Mouse (Mus musculus) urinary bladder, postnatal 4 days (tissue): ENCODE measurements around the gene Optc.
A peak's percentile ranks its signal among the peaks of the same experiment; 100 is the strongest.

Source experiments
- DNase-seq, 2 experiments: peaks; one replicate each; pipeline ENCODE4 v3.0.0; 2021 to 2022; ENCODE audit warnings: low spot score in 2 of 2

Optc gene

DNA sequence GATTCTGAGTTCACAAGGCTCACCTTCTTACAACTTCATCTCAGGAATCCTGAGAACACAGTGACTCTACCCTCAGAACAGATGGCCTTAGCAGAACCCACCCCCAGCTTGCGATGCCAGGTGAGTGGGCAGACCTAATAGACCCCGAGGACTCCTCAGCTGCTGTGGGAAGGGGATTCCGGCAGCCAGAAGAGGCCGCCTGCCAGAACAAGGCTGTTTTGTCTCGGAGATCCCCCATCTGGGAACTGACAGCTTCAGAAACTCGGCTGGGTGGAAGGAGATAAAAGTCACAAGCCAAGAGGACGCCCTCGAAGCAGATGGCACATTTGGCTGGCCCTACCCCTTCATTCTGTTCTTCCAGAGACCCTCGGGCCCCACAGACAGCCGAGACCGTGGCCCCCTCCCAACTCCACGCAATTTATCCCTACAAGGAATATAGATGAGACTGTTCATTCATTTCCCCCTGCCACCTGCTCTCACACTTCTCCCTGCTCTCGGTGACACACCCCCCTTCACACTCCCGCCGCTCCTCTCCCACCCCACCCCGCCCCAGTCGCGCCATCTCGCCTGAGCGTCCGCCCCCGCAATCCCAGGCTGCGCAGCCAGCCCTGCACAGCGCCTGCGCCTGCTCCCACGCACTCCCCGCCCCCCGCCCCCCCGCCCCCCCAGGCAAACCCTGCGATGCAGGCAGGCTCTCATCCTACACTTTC is at the start of gene Optc:
Optc (minus strand) TSS at position 51 of the 710 bp plus-strand sequence.
- peak; percentile 43 to 66 for DNase-seq

GRCm38 (mm10) chr1:133954009-133954408 is 46.2 kb upstream of the Optc start:
- no peak for DNase-seq

DNA sequence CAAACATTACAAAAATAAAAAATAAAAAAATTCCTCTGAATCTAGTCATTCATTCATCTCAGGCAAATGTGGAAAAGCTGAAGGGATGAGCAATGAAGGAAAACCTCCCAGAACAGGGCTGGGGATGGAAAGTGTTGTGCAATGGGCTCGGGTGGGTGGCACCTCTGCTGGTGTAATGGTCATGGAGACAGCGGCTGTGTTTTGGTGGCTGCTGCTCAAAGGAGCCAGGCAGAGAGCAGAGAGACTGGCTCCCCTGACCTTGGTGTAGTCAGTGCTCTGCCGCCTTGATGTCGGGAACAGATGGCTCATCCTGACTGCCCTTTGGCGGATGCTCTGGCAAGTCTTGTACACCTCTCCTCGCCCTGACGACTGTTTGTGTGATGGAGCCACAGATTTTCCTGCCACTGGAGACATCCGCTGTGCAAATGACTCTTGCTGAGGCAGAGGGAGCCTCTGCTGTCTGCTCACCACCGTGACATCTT is 45.5 kb upstream of the Optc start:
- no peak for DNase-seq

DNA sequence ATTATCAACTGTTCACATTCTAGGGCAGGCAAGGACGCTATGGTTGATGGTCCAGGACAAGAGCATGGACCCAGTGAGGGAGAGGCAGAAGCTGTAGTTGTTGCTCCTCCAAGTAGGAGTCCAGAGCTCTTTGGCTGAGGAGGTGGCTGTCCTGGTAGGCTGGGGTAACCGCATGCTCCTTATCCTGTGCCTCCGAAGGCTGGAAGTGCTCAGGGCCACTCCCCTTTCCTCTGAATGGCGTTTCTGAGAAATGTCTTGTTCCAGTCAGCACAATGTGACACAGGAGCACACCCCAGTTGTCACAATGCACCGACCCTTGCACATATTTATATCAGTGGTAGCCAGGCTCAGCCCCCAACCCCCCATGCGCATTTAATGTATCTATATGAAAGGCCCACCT is 43.8 kb upstream of the Optc start:
- DNase-seq, result no peak

DNA sequence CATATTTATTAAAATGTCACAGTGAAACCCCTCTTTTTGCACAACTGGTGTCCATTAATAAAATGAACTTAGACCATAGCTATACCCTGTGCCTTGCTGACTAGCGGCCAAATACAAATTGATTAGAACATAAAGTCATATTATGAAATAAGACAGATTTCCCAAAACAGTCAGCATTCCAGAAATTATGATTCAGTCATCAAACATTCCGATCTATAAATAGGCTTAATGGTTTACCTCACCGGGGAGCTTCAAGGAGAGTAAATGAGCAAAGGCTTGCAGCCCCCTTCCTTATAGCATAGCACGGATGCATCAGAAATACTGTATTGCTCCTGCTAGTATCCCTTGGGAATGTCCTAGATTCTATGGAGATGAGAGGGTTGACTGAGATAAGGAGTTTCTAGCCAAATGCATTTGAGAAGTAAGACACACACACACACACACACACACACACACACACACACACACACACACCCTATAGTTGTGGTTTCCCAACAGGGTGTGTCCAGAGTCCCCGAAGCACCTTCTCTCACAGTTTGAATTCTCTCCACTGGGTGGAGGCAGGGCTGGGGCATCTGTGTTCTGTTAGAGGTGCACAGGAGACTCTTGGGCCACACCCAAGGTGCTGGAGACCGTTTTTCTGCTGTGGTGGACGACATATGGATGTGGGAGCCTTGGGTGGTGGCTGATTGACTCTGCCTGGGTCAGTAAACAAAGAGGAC is 42.4 kb upstream of the Optc start:
- DNase-seq, result no peak

GRCm38 (mm10) chr1:133945106-133945505 is 37.3 kb upstream of the Optc start:
- DNase-seq, result no peak

DNA sequence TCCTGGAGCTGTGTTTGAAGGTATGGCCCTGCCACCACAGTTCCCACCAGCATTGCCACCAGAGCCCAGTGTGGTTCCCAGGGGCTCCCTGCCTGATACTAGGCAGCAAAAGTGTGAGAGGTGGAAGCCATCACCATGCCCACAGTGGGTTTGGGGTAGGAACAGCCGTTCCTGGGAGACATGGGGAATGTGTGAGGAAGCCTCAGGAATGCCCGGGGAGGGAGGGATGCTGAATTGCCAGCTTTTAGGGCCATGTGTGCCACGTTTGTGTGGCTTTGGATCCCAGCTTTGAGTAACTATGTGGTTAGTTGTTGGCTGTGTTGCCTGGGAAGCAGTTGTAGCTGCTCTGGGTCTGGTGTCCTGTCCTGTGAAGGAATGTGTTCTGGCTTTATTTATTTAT is 34.1 kb upstream of the Optc start:
- DNase-seq, result no peak

GRCm38 (mm10) chr1:133941158-133941860 is 33.5 kb upstream of the Optc start:
- DNase-seq, result no peak

DNA sequence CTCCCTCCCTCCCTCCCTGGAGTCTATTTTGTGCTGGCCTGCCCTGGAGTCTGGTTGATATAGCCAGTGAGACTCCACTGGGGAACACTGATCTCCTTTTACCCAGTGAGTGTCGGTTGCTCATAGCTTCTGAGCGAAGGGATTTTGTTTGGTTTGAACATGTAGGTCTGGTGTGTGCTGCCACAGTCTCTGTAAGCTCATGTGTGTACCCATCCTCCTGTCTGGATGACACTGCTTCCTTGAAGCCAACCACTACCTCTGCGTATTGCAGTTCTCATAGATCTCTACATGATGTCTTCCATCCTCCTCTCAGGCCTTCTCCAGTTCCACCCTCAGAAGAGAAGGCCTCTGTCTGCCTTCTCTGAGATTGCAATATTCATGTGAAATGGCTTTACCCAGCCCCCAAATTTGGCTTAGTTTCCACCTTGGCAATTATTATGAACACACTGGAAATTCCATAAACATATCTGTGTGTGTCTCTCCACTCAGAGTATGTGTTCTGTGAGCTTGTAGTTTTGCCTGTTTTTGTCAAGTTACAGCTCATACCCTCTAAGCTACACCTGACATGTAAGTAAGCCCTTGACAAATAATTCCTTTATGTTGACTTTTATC is 32.8 kb upstream of the Optc start:
- DNase-seq, result no peak

DNA sequence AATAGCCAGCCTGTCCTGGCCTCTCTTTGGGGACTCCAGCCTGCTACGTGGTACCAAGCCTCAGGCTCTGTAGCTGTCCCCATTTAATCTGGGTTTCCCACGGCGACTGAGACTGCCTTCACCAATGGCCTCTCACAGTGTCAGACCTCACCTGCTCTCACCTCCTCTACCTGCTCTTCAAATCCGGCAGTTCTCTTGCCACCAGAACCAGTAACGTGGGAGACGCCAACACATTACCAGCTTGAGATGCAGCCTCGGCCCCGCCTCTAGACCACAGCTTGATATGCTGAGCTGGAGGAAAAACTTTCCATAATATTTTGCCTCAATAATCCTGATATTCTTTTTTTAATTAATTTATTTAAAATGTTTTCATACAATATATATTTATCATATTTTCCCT is 31.9 kb upstream of the Optc start:
- DNase-seq, result no peak

- DNase-seq, result no peak
These were observed 28.4 kb upstream of the Optc start for GRCm38 (mm10) chr1:133936169-133936568.

DNA sequence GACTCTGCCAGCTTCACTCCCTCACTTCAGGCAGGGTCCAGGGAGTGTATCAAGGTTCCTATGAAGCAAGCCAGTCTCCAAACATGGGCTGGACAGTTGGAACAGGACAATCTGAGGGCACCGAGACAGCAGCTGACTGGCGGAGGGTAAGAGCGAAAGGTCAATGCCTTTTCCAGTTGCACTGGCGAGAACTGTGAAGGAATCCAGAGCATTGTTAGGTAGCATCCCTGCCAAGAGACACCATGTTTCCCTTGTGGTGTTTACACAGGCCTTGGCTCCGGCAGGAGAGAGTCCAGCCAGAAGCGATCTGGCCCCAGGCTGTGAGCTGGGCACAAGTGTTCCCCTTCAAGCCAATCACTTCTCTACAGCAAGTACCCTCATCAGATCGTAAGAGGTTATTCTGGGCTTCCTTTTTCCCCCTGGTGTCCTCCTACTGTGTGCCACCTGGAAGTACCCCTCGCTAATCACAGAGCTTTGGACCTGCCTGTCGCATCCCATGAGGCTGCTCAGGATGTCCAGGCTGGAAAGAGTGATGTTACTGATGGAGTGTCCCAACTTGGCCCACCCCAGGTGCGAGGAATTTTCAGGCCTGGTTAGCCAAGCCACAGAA is 26.7 kb upstream of the Optc start:
- no peak for DNase-seq

DNA sequence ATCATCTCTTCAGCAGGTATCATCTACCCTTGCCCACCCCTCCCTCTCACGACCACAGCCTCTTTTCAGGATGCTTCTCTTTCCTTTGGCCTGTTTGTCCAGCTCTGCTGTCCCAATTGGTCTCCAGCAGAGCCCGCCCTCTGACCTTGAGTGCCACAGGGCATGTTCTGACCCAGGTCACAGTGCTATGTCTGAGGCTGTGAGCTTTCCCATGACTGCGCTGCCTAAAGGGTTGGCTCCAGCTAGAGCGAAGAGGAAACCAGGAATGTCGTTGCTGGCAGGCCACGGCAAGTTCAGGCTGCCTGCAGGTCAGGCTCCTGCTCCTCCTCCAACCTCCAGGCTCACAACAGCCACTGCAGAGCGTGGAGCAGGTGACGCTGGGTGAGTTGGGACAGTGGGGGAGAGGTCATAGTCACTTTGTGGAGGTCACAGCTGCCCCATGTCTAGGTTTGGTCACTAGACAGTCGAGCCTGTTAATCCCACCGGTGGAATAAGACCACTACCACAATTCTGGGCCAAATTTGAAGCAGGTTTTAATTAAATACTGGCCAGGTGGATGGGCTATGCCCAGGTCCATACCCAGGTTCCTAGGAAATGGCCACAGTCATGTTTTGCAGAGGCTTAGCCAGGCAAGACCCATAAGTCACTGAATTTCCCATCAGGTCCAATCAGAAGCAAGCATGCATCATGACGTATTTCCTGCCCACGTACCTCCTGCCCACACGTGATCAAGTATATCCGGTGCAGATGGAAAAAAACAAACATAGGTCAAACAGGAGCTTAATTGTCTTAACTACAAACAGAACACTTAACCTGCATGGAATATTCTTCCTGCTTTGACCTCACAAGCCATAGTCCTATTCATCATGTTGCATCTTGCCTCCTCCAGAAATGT is 25.7 kb upstream of the Optc start:
- DNase-seq, result no peak

GRCm38 (mm10) chr1:133929980-133930379 is 22.2 kb upstream of the Optc start:
- no peak for DNase-seq

DNA sequence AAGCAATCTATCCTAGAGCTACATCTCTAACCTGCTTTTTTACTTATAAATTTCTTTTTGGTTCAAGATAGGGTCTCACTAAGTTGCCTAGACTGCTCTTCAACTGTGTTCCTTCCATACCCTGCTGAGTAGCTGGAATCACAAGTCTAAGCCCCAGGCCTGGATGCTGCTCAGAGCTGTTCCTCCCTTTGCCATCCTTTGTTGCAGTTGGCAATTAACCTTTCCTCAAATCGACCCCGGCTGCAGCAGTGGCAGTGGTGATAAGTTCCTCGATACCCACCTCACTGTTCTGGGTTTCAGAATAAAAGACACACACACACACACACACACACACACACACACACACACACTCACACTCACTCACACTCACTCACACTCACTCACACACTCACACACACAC is 17.4 kb upstream of the Optc start:
- DNase-seq, result no peak

GRCm38 (mm10) chr1:133924141-133924875 is 16.5 kb upstream of the Optc start:
- no peak for DNase-seq

- no peak for DNase-seq
These were observed 15.3 kb upstream of the Optc start for GRCm38 (mm10) chr1:133923071-133923470.

GRCm38 (mm10) chr1:133921304-133921751 is 13.5 kb upstream of the Optc start, which contains the start of gene Prelp:
Gene Prelp, minus strand, starts transcription at chr1:133921414.
- peak in 1 of 2 experiments; percentile 51 for DNase-seq

DNA sequence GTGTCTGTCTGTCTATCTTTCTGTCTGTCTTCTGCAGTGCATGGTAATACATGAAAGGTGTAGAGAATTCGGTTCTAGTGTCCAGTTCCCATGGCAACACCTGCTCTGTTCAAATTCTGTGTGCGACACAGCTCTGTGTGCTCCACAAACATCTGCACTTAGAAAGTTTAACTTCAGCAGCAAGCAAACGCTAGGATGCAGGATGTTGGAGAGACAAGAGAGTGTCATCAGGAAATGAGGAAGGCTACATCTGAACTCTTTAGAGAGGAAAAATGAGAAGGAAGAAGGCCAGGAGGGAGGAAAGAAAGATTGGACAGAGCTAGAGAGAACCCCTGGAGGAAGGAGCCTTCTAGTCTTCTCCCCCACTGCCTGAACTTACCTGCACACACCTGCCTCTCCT is 13.1 kb upstream of the Optc start:
- no peak for DNase-seq

GRCm38 (mm10) chr1:133920401-133920800 is 12.6 kb upstream of the Optc start:
- no peak for DNase-seq
